Mouse (Mus musculus): ENCODE measurements around the gene Dct. TPM values are rescaled to one million over a fixed set of nuclear protein-coding genes. Genes with fewer than 3 reads are reported as not detected.

Gene Dct
- total RNA-seq, 1 experiment from 2014 or later, result 0.12 TPM

Other genes with a start within 250 kb of the Dct start
- 20.0 and 28.0 TPM in 2 replicates for gene Tgds, start 80.5 kb upstream of the Dct start, total RNA-seq (2017)
- 6.2 and 9.7 TPM in 2 replicates for gene Gpr180, start 84.9 kb upstream of the Dct start, total RNA-seq (2017)
- not detected in 2 replicates for gene Sox21, start 184.8 kb upstream of the Dct start, total RNA-seq (2017)
- gene Gm9376, start 214.7 kb upstream of the Dct start, total RNA-seq (2017), result not detected in 2 replicates

Measured in neutrophil, adult 5-6 weeks (primary cell).